Mouse (Mus musculus): ENCODE results near the gene Fuk.
"Not testable (repeated sequence)": the region's sequence is repeated elsewhere in the genome, so short reads cannot be mapped to it uniquely, and the experiment has no call there.

Gene Fuk

DNA sequence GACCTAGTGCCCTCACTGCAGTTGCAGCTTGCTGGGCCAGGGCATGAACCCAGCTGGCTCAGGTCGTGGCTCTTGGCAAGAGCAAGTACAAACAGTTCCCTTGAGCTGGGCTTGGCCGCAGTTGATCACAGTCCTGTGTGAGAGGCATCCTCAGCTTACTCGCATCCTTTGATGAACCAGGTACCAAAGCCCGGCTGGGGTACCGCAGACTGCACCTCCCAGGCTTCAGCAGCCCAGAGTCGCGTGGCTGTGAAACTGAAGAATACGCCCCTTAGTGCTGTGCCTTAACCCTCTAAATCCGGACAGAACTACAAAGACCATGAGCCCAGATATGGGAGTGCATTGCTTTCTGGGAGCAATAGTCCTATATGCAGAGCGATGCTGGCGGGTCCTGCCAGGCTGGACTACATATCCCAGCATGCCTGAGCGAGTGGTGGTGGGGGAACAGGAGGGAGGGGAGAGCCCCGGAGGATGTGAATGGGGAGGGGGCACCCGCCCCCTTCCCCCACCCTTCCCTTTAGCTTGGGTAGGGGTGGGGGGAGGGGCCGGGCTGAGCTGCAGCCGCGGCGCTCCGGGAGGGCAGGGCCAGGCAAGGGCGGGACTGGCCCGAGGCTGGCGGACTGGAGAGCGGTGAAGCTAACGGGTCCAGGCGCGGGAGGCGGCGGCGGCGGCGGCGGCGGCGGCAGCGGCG lies 17.2 kb upstream of the Fuk start, which contains the start of gene St3gal2:
Gene St3gal2 (plus strand): TSS at position 582 of the 691 bp plus-strand sequence.
- peak; percentile 82 to 84 for DNase-seq (ENCODE audit: low spot score in 2 of 2)

DNA sequence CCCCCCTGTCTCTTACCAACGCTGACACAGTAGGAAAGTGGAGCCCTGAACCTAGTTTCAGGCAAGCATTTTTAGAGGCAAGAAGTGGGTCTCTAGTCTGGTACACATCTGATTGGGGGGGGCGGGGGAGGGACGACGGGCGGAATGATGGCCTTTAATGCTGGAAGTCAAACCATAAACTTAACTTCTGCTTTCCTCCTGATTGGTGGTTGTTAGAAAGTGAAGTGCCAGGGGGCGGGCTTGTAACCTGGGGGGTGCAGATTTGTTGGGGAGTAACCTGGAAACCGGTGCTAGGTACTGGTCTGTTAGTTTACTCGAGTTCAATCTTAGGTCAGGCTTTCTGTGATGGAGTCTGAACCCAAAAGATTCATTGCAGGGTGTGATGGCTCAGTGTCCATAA lies 16.2 kb upstream of the Fuk start:
- no peak for DNase-seq (ENCODE audit: low spot score in 2 of 2)

- DNase-seq (ENCODE audit: low spot score in 2 of 2): no peak
Measured at GRCm38 (mm10) chr8:110918027-110918426, 15.7 kb upstream of the Fuk start.

GRCm38 (mm10) chr8:110917415-110917814 lies 15.1 kb upstream of the Fuk start:
- DNase-seq (ENCODE audit: low spot score in 2 of 2): no peak

DNA sequence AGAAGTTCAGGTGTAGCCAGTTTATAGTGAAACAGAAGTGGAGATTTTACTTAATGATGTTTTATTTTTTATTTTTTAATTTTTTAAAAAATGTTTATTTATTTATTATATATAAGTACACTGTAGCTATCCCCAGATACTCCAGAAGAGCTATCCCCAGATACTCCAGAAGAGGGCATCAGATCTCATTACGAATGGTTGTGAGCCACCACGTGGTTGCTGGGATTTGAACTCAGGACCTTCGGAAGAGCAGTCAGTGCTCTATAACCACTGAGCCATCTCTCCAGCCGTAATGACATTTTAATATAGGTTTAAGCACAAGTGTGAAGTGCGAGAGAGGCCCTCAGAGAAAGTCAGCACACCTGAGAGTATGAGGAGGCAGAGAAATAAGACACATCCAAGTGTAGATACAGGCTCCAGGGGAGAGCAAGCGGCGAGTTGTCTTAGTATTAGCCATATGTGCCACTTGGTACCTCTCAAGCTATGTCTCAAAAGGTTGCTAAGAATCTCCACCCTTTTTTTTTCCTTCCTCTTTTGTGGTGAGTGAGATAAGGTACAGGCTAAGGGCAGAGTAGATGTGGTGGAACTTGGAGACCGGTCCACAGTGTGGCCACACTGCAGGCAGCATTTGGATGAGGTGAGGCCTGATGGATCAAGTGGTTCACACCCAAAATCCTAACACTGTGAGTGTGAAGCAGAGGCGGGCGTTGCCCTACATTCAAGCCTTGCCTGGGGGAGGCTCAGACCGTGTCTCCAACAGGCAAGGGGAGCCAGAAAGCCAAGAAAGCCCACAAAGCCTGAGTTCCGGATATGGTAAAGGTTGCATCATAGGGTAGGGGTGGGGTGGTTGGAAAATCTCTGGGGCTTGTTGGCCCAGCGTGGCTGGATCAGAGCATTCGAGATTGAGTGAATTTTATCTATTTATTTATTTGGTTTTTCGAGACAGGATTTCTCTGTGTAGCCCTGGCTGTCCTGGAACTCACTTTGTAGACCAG lies 9.6 kb upstream of the Fuk start:
- DNase-seq (ENCODE audit: low spot score in 2 of 2): no peak

- not testable (repeated sequence) for DNase-seq (ENCODE audit: low spot score in 2 of 2)
Measured at GRCm38 (mm10) chr8:110909850-110910249, 7.6 kb upstream of the Fuk start.

DNA sequence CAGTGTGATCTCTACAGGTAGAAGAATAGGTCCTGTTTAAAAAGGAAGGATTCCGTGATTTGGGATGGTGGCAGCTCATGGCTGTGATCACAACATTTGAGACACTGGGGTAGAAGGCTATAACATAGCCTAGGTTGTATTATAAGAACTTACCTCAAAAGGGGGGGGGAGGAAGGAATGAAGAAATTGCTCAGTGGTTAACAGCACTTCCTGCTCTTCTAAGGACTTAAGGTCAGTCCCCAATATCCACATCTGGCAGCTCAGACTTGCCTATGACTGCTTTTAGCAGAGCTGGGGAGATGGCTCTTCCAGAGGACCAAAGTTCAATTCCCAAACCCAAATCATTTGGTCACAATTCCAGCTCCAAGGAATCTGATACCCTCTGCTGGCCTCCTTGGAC lies 4.4 kb upstream of the Fuk start:
- no peak for DNase-seq (ENCODE audit: low spot score in 2 of 2)

DNA sequence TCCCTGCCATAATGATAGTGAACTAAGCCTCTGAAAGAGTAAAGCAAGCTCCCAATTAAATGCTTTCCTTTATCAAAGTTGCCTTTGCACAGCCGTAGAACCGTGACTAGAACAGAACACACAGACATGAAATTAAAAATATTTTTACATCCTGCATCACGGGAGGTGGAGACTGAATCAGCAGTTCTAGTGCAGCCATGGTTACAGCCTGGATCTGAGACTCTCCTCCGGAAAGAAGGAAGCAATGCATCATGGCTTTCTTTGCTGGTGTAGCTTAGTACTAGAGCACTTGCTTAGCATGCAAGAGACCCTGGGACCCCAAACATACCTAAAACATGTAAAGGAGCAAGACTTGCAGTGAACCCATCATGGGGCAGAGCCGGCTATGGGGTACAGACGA lies 3.1 kb upstream of the Fuk start:
- DNase-seq (ENCODE audit: low spot score in 2 of 2): no peak

GRCm38 (mm10) chr8:110902579-110902965 lies 284 bp upstream of the Fuk start:
- no peak for DNase-seq (ENCODE audit: low spot score in 2 of 2)

GRCm38 (mm10) chr8:110901056-110901455 lies 1.2 kb downstream of the Fuk start:
- DNase-seq (ENCODE audit: low spot score in 2 of 2): no peak

DNA sequence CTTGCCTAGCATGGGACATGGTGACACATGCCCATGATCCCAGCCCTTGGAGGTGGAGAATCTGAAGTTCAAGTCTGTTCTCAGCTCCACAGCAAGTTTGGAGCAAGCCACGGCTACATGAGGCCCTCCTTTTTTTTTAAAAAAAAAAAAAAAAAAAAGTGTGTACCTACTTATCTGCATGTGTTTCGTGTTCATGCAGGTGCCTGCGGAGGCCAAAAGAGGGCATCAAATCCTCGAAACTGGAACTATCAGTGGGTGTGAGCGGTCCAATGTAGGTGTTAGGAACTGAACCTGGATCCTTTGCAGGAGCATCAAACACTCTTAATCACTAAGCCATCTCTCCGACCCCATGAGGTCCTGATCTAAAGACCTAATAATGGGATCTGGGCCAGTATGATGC lies 4.8 kb downstream of the Fuk start:
- no peak for DNase-seq (ENCODE audit: low spot score in 2 of 2)

- no peak for DNase-seq (ENCODE audit: low spot score in 2 of 2)
Measured at GRCm38 (mm10) chr8:110895812-110896211, 6.5 kb downstream of the Fuk start.

DNA sequence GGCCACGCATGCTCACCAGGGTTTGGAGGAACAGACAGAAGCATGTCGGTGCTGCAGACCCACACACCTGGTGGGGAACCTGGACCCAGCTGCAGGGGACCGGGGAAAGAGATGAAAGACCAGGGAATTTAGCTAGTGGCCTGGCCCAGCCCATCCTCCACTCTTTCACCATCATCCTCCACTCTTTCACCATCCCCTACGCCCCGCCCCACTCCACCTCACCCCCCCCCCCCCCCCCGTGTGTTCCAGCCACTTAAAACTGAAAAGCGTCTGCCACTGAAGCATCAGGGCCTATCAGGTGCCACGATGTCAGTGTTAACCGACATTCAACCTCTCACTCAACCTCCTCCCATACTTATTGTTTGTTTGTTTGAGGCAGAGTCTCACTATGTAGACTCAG lies 7.0 kb downstream of the Fuk start:
- DNase-seq (ENCODE audit: low spot score in 2 of 2): no peak

- no peak for DNase-seq (ENCODE audit: low spot score in 2 of 2)
Measured at GRCm38 (mm10) chr8:110894851-110895250, 7.4 kb downstream of the Fuk start.

- DNase-seq (ENCODE audit: low spot score in 2 of 2): no peak
Measured at GRCm38 (mm10) chr8:110892913-110893312, 9.4 kb downstream of the Fuk start.

DNA sequence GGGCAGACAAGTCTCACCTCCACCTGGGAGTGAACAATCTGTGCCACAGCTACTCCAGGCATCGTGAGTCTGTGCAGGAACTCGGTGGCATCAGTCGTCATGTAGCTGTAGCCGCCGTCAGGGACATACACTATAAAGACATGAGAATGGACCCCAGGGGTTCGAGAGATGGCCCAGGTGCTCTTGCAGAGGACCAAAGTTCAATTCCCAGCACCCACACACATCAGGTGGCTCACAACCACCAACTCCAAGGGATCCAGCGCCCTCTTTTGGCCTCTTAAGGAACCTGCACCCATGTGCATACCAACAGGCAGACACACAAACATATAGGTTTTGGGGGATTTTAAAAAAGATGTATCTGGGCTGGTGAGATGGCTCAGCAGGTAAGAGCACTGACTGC lies 10.2 kb downstream of the Fuk start:
- no peak for DNase-seq (ENCODE audit: low spot score in 2 of 2)

GRCm38 (mm10) chr8:110889904-110890470 lies 12.3 kb downstream of the Fuk start:
- no peak for DNase-seq (ENCODE audit: low spot score in 2 of 2)

GRCm38 (mm10) chr8:110888860-110889259 lies 13.4 kb downstream of the Fuk start:
- no peak for DNase-seq (ENCODE audit: low spot score in 2 of 2)

- DNase-seq (ENCODE audit: low spot score in 2 of 2): no peak
Measured at GRCm38 (mm10) chr8:110888441-110888840, 13.8 kb downstream of the Fuk start.

DNA sequence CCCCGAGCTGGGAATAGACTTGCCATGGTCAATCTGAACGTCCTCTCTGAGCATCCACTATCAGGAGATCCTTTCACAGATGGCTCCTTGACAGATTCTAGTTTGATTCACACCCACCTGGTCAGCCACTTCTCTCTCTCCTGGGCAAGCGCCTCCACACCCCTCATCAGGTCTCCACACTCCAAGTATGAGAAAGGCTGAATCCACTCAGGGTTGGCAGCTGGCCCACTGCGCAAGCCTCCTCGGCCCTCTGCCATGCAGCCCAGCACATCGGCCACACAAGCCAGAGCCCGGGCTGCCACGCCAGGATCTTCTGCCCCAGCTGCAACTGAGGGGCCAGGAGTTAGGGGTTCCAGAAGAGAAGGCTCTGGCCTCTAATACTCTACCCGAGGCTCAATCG lies 14.7 kb downstream of the Fuk start:
- no peak for DNase-seq (ENCODE audit: low spot score in 2 of 2)

DNA sequence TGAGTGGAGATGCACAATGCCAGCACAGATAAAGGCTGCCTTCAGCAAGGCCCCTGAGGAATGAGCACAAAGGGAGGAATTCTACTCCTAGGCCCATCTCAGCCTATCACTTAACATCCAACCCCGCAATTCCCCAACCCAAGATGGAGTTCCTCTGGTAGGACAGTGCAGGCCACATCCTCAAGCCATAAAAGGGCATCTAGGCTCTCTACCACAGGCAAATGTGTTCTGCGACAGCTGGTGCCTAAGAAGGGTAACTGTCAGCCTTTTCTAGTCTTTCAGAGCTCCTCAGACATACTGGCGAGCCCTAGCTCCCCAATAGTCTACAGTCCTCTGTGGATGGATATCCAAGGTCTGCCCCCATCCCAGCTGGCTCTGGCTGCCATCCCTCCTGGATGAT lies 15.7 kb downstream of the Fuk start:
- DNase-seq (ENCODE audit: low spot score in 2 of 2): no peak

GRCm38 (mm10) chr8:110883824-110884223 lies 18.5 kb downstream of the Fuk start:
- DNase-seq (ENCODE audit: low spot score in 2 of 2): no peak
